Mouse (Mus musculus) liver, adult 2 months (tissue): ENCODE measurements around the gene Pxdc1. TPM values are rescaled to one million over a fixed set of nuclear protein-coding genes. Genes with fewer than 3 reads are reported as not detected.

Experiments used
- DNase-seq: peaks from one replicate; pipeline ENCODE4 v3.0.0-alpha.2; 2011; ENCODE audit warnings: low read depth, low spot score; ENCODE audit errors: extremely low read depth
- H3K27ac ChIP-seq: fragments of 200-500 bp; replicated peaks from 2 replicates; pipeline ENCODE4 v1.5.1; 2012; ENCODE audit warnings: low read depth, mild to moderate bottlenecking, control low read depth, inconsistent platforms, low read length; ENCODE audit not compliant: insufficient read depth
- H3K27me3 ChIP-seq: fragments of 200-500 bp; 2 replicates; pipeline ENCODE4 v1.6.1; 2012; ENCODE audit warnings: mild to moderate bottlenecking, moderate library complexity, low read length, inconsistent platforms; ENCODE audit not compliant: control insufficient read depth, insufficient read depth
- H3K36me3 ChIP-seq: fragments of 200-500 bp; 2 replicates; pipeline ENCODE4 v1.6.1; 2012; ENCODE audit warnings: low read length, inconsistent platforms; ENCODE audit not compliant: control insufficient read depth, insufficient read depth
- H3K4me1 ChIP-seq: fragments of 200-500 bp; 2 replicates; pipeline ENCODE4 v1.6.1; 2011; ENCODE audit warnings: low read length; ENCODE audit not compliant: control insufficient read depth, insufficient read depth
- H3K4me3 ChIP-seq: fragments of 200-500 bp; 2 replicates; pipeline ENCODE4 v1.5.1; 2011; ENCODE audit warnings: low read depth, mild to moderate bottlenecking, control low read depth, low read length, moderate library complexity; ENCODE audit not compliant: insufficient read depth
- H3K79me2 ChIP-seq: fragments of 200-500 bp; 2 replicates; pipeline ENCODE4 v1.6.1; 2012; ENCODE audit warnings: inconsistent platforms, mild to moderate bottlenecking, low read length, moderate library complexity; ENCODE audit not compliant: control insufficient read depth, insufficient read depth
- H3K9ac ChIP-seq: fragments of 200-500 bp; 2 replicates; pipeline ENCODE4 v1.6.1; 2012; ENCODE audit warnings: low read depth, mild to moderate bottlenecking, control low read depth, inconsistent platforms, low read length
- CTCF ChIP-seq: fragments of 200-500 bp; IDR thresholded peaks from 2 replicates; pipeline ENCODE4 v1.5.1; 2011; ENCODE audit warnings: low read depth, low read length, control low read depth
- POLR2A ChIP-seq: fragments of 200-500 bp; IDR thresholded peaks from 2 replicates; pipeline ENCODE4 v1.6.1; 2011; ENCODE audit warnings: low read length, control low read depth; ENCODE audit not compliant: insufficient read depth; ENCODE audit errors: extremely low read depth
- WGBS: fragments of 180-500 bp; shearing (Covaris S2); methylation state at CpG from one replicate; pipeline ENCODE4 v1.1.7; 2018; 5-methylcytosine and 5-hydroxymethylcytosine counted together
- polyA plus RNA-seq: library from polyadenylated mRNA; depleted of rRNA; stranded (reverse); fragments of >200 nt; gene quantifications from 2 replicates; pipeline ENCODE4 v1.2.3, GENCODE M21; 2012; rRNA removed
- total RNA-seq: library from RNA; depleted of rRNA; stranded (reverse); fragments of >200 nt; gene quantifications from 2 replicates; pipeline ENCODE4 v1.2.3, GENCODE M21; 2014; rRNA removed

Pxdc1 gene
- total RNA-seq (107 and 108 TPM in 2 replicates), polyA plus RNA-seq (93.8 and 94.1 TPM in 2 replicates)

DNA sequence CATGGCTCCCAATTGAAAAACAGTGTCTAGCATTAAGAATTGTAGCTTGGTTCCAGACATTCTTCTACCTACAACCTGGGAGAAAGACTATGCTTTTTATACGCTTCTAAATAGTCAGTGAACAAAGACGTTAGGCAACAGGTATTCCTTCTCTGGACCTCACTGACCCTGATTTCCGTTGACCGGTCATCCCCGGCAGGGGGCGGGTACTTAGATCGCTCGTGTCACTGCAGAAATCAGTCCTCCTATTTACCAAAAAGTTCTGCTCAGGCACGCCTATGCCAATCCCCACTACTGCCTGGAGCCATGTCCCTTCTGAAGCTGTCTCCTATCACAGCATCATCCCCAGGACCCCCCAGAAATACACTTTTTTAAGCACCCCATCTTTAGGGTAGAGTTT, at the start of gene Pxdc1:
TSS of gene Pxdc1 (minus strand) at position 96 of the 400 bp plus-strand sequence.
- DNase-seq = peak; percentile 86
- peak within 1 kb of the TSS; percentile 70 for H3K4me3 ChIP-seq
- no peaks in the 10 kb centered on the region for H3K27me3 ChIP-seq
- TF ChIP-seq POLR2A (no peak), CTCF (peak; percentile 63)
- peak within 1 kb of the TSS; percentile 82 for H3K9ac ChIP-seq
- WGBS = 6% methylated on average over 9 of the region's 9 CpGs
- peak within 1 kb of the TSS; percentile 82 for H3K27ac ChIP-seq
- H3K79me2 ChIP-seq = peaks cover 19% of the 10 kb centered on the region; the same call in 1 of the 2 replicates
- H3K36me3 ChIP-seq = no peaks in the 10 kb centered on the region
- peaks cover 22% of the 10 kb centered on the region for H3K4me1 ChIP-seq

DNA sequence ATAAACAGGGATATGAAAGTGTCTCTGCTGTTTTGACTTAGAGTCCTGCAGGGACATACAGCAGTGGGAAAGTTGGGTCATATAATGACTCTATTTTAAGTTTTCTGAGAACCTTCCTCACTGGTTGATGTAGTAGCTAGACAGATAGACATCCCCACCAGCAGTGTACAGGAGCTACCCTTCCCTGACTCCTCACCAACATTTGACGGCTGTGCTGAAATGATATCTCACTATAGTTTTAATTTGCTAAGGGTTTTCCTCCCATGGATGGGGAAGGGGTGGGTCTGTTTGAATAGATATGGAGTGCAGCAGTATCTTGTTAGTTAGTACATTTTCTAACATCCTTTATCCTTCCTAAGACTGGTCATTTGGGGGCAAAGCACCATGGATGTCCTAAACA, 47.3 kb upstream of the Pxdc1 start:
- WGBS = 74% methylated on average over 1 of the region's 1 CpGs
- Histone ChIP-seq H3K4me3 (no peak overlapping the region), H3K36me3 (no peaks in the 10 kb centered on the region), H3K27ac (no peak overlapping the region), H3K27me3 (no peaks in the 10 kb centered on the region), H3K79me2 (no peaks in the 10 kb centered on the region), H3K4me1 (peaks cover 2% of the 10 kb centered on the region; the same call in 1 of the 2 replicates), H3K9ac (no peak overlapping the region)
- TF ChIP-seq CTCF (no peak), POLR2A (no peak)
- no peak for DNase-seq

- TF ChIP-seq CTCF = no peak
Observed at GRCm38 (mm10) chr13:34700091-34700490, 46.8 kb upstream of the Pxdc1 start.

DNA sequence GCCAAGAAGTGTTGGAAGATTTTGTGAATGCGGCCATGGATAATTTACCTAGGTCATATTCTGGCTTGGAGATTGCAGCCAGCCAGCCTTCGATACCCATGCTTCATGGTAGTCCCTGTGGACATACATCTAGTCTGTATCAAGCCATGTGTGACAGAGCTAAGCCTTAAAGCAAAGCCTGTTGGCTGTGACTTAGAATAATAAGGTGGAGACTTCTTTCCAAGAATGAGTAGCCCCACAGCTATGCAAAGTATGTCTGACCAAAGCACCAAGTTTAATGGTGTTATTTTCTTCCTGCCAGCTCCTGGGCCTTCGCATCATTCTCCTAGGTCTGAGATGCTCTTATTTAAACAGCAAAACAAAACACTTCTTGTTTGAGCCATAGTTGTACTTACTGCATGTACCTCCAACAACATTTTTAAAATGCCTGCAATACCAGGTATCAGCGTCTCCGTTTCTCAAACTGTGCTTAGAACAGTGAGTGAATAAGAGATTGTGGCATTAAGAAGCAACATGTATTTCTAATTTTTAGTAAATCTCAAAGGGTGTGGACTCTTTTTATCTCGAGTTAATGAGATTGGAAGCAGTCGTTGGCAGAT, 43.5 kb upstream of the Pxdc1 start:
- 89% methylated on average over 7 of the region's 7 CpGs for WGBS
- no peak overlapping the region for H3K9ac ChIP-seq
- H3K79me2 ChIP-seq = no peaks in the 10 kb centered on the region
- TF ChIP-seq CTCF (no peak), POLR2A (no peak)
- DNase-seq = no peak
- H3K27ac ChIP-seq = no peak overlapping the region
- H3K27me3 ChIP-seq = no peaks in the 10 kb centered on the region
- H3K36me3 ChIP-seq = no peaks in the 10 kb centered on the region
- no peak overlapping the region for H3K4me3 ChIP-seq
- no peaks in the 10 kb centered on the region for H3K4me1 ChIP-seq

More at GRCm38 (mm10) chr13:34700091-34700490, 46.8 kb upstream of the Pxdc1 start:
- no peaks in the 10 kb centered on the region for H3K27me3 ChIP-seq
- no peak overlapping the region for H3K9ac ChIP-seq
- no peak for DNase-seq
- no peak overlapping the region for H3K4me3 ChIP-seq
- no peaks in the 10 kb centered on the region for H3K79me2 ChIP-seq
- H3K4me1 ChIP-seq = peaks cover 2% of the 10 kb centered on the region; the same call in 1 of the 2 replicates
- H3K27ac ChIP-seq = no peak overlapping the region
- WGBS = 84% methylated on average over 2 of the region's 2 CpGs
- H3K36me3 ChIP-seq = no peaks in the 10 kb centered on the region

DNA sequence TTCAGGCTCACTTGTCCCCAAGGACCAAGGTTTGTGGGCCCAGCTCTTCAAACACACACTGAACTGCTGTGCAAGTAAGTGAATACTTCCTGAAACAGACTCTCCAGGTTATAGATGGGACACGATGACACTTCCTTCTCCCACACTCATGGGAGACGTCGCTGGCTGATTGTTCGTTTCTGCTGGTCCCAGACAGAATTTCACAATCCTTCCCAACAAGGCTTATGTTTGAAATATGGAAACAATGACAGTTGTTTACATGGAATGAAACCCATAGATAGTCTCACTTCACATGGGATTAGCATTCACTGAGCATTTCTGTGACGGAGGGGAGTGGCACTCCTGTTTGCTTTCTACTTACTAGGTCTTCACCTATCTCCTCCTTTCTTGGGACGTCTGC, 39.8 kb upstream of the Pxdc1 start:
- DNase-seq = no peak
- Histone ChIP-seq H3K36me3 (no peaks in the 10 kb centered on the region), H3K4me1 (no peaks in the 10 kb centered on the region), H3K79me2 (no peaks in the 10 kb centered on the region), H3K9ac (no peak overlapping the region), H3K27me3 (no peaks in the 10 kb centered on the region), H3K27ac (no peak overlapping the region), H3K4me3 (no peak overlapping the region)
- WGBS = 76% methylated on average over 6 of the region's 6 CpGs
- no peak for TF ChIP-seq POLR2A
- TF ChIP-seq CTCF = no peak

DNA sequence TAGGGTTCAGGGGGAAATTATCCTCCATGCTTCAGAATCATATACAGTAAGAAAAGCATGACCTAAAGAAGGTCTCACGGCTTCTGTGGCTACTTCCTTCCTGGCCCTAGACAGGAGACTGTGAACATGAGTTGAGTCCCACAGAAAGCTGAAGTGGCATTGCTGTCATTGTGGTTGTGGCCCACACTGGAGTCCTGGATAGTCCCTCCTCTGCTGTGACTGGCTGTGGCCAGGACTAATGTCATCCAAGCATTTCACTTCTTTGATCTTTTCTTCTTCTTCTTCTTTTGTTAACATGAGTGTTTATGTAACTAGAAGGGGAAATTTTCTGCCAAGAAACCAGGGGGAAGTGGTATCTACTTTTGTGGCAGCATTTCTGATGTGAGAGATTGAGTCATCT, 37.8 kb upstream of the Pxdc1 start:
- Histone ChIP-seq H3K27ac (no peak overlapping the region), H3K9ac (no peak overlapping the region), H3K4me1 (no peaks in the 10 kb centered on the region), H3K27me3 (no peaks in the 10 kb centered on the region), H3K4me3 (no peak overlapping the region), H3K36me3 (no peaks in the 10 kb centered on the region), H3K79me2 (no peaks in the 10 kb centered on the region)
- WGBS = 74% methylated on average over 1 of the region's 1 CpGs
- no peak for TF ChIP-seq POLR2A
- TF ChIP-seq CTCF = no peak
- no peak for DNase-seq
